Mouse (Mus musculus): ENCODE measurements around the gene Dnal4.

The Dnal4 gene

DNA sequence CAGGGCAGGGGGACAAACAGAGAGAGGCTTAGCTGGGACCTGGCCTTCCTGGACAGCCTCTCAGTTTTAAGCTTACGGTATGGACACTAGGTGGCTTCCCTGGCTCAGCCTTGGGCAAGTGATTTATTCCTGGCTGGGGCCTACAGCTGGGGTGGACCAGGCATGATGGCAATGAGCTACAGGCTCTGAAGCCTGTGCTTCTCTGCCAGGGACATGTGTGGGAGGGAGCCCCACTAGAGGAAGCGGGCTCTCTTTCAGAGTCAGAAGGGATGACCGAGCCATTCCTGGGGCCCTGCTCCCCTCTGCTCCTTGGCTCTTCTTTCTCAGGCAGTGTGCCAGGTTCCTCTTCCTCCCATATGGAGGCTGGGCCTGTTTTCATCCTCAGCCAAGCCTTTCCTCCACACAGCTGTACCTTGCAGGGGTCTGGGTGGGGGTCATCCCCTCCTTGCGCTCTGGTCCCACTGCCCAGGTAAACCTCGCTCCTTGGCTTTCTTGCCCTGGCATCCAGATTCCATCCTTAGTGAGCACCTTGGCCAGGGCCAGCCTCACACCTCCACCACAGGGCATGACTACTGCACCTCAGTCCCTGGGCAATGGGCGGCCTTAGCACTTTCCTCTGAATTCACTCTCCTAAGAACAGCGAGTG is 13.9 kb downstream of the Dnal4 start:
- no peak for DNase-seq (ENCODE audit: low spot score in 2 of 2)

GRCm38 (mm10) chr15:79763001-79763400 is 14.6 kb downstream of the Dnal4 start:
- DNase-seq (ENCODE audit: low spot score in 2 of 2), result no peak

- peak in 1 of 2 experiments; percentile 60 for DNase-seq (ENCODE audit: low spot score in 2 of 2)
These were observed 16.7 kb downstream of the Dnal4 start for GRCm38 (mm10) chr15:79760956-79761355.

DNA sequence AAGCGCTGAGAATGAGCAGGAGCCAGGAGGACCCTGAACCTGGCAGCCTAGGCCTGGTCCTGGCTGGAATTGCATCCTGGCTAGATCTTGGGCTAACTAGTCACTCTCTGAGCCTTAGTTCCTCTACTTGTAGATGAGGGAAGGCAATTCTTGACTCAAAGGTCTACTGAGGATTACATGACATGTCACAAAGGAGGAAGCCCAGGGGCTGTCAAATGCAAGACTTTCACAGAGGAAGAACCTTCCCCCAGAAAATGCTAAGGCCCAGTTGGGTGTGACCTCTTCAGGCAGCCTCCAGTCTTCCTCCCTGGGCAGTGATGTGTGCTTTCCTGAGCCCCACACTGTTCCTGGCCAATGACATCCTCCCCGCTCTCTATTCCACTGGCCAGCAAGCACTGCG is 20.5 kb downstream of the Dnal4 start:
- DNase-seq (ENCODE audit: low spot score in 2 of 2), result no peak

DNA sequence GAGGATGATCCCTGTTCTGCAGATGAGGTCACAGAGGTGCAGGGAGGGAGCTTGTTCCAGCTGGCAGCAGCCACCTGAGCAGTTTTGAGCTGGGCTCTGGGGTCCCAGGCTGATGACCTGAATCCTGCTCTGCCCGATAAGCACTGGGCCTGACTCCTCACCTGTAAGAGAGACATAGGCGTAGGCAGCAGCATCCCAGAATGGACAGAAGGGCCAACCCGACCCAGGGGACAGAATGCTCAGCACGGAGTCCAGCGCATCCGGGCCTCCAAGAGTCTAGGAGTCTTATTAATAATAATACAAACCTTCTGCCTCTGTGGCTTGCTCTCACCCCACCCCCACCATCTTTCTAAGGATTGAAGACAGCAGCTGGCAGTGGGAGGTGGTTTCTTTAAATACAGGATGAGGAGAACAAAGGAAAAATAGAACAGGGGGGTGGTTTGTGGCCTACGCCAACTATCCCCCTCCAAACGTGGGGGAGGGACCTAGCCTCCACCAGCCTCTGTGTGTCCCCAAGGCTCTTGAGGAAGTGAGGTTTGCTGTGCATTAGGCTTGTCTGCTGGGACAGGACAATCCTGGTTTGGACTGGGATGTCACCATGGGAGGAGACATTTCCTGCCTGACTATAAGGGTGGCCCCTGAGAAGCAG is 21.5 kb downstream of the Dnal4 start:
- DNase-seq (ENCODE audit: low spot score in 2 of 2), result peak in 1 of 2 experiments; percentile 69

- no peak for DNase-seq (ENCODE audit: low spot score in 2 of 2)
These were observed 22.5 kb downstream of the Dnal4 start for GRCm38 (mm10) chr15:79755176-79755575.

DNA sequence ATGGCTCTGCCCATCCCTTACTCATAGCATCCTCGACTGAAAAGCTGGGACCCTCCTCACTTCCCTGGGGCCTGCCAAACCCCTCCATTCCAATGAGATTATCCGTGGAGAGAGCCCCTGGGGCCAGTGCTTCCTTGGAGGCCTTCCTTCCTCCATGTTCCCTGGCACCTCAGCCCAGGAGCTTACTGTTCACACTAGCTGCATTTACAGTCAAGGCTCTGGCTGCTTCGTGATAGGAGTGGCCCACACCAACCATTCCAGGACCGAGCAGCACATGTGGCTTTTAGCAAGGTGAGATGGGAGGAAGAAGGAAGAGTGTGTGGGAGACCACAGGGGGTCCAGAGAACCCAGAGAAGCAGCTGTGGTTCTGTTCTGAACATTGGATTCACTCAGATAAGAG is 23.8 kb downstream of the Dnal4 start:
- DNase-seq (ENCODE audit: low spot score in 2 of 2), result no peak

DNA sequence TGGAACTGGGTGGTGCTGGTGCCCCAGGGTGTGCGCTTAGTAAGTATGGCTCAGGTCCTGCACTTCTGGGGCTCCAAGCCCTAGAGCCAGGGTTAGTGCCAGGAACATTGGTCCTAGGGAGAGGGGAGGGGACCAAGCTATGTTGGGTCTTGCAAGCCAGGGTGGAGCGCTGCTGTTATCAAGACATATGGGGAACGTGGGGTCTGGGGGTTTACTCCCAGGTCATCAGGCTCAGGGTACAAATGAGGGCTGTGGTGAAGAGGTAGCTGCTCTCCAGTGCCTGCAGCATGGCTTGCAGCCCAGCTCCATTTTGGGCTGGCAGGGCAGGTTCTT is 24.3 kb downstream of the Dnal4 start:
- DNase-seq (ENCODE audit: low spot score in 2 of 2), result no peak

DNA sequence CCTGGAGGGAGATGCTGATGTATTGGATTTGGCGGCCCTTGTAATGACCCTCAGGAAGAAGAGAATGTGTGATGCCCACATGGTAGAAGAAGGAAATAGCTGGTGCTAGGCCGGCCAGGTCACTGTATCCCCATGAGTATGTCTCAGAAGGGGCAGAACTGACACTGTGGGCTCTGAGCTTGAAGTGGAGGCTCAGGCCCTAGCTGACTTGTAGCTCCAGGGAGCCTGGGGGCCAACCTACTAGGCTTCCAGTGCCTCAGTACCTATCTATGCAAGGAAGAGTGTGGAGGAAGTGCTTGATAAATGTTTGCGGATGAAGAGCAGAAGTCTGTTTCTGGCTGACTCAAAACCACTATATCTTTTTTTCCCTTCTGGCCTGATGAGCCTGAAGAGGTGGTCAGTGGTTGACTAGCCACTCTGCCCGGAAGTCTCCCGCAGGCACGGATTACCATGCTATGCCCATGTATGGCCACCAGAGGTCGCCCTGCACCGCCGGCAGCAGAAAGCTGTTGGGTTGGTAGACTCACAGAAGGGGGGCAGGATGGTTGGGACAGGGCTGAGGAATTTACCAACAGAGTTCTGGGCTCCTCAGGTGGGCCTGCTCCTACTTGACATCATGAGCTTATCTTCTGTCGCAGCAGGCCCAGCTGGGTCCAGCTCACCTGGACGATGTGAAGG is 24.8 kb downstream of the Dnal4 start:
- DNase-seq (ENCODE audit: low spot score in 2 of 2), result peak; percentile 81 to 85

DNA sequence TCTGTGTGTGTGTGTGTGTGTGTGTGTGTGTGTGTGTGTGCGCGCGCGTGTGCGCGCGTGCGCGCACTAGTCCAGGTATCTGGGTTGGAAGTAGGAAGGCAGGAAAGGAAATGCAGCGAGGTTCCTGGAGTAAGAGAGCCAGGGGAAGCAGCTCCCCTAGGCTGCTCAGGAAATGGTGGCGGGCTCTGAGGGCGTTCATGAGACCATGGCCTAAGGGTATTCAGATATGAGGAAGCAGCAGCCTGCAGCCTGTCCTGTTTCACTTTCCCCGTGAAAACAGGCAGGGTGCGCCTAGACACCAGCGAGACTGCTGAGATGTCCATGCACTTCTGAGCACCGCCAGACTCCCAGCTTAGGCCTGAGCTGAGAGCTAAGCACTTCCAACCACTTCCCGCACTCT is 25.9 kb downstream of the Dnal4 start:
- no peak for DNase-seq (ENCODE audit: low spot score in 2 of 2)

- DNase-seq (ENCODE audit: low spot score in 2 of 2), result no peak
These were observed 27.4 kb downstream of the Dnal4 start for GRCm38 (mm10) chr15:79750266-79750665.

- no peak for DNase-seq (ENCODE audit: low spot score in 2 of 2)
These were observed 28.5 kb downstream of the Dnal4 start for GRCm38 (mm10) chr15:79749162-79749561.

DNA sequence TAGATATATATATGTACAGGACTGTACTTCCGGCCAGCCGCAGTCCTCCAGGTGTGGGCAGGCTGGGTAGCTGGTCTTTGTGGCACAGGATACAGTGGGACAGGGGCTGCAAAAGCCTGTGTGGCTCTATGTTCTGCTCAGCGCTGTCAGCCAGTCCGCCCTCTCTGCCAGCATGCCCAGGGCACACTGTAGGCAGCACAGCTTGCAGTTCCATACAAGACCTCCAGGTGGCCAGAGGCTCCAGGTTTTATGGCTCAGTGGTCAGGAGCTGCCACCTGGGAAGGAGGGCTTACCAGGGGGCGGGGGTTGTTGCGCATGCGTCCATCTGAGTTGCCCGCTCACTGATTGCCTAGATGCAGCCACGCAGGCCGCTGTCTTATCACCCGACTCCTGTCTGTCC is 29.7 kb downstream of the Dnal4 start:
- no peak for DNase-seq (ENCODE audit: low spot score in 2 of 2)

DNA sequence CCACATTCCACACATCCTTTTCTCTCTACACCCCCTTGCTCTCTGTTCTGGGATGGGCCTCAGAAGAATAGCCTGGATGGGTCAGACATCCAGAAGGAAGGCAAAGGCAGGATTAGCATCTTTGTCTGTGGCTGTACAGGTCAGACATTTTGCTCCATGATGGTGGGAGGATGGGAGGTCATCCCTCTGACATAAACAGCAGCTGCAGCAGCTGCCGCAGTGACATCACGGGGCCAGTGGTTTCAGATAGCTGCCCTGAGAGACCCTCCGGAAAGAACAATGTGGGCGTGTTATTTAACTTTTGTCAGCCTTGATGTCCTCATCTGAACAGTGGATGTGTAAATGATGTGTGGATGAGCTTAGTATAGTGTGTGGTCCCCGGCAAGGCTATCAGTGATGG is 31.8 kb downstream of the Dnal4 start:
- DNase-seq (ENCODE audit: low spot score in 2 of 2), result no peak

- DNase-seq (ENCODE audit: low spot score in 2 of 2), result no peak
These were observed 32.3 kb downstream of the Dnal4 start for GRCm38 (mm10) chr15:79745312-79745711.

DNA sequence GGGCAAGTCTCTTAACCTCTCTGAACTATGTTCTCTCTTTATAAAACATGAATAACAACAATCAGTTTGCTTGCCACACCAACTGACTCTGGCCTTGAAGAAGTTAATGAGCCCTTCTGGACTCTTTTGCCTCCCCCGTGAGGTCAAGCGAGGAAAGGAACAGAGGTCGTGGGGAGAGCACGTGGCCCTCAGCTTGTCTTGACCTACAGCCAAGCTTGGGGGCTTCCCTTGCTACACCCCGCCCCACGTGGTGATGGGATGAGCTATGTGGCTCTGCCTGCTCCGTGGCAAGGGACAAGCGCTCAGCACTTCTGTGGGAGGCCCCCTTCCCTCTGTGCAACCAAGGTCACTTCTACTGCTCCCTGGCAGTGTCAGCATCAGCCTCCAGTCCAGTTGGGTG is 32.9 kb downstream of the Dnal4 start:
- no peak for DNase-seq (ENCODE audit: low spot score in 2 of 2)

GRCm38 (mm10) chr15:79744001-79744400 is 33.6 kb downstream of the Dnal4 start:
- DNase-seq (ENCODE audit: low spot score in 2 of 2), result no peak

DNA sequence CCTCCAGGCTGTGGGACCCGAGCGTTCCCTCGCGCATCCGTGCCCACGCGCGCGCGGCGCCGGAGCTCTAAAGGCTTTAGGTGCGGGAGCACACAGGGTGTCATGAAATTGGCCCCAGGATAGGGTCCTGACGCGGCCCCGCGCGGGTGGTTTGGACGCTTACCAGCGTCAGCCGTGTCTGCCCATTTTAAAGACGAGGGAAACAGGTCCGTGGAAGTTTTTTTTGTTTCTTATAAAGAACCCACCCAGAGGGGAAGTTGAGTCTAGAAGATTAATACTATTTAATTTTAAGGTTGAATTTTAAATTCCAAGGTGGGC is 35.0 kb downstream of the Dnal4 start:
- DNase-seq (ENCODE audit: low spot score in 2 of 2), result no peak

DNA sequence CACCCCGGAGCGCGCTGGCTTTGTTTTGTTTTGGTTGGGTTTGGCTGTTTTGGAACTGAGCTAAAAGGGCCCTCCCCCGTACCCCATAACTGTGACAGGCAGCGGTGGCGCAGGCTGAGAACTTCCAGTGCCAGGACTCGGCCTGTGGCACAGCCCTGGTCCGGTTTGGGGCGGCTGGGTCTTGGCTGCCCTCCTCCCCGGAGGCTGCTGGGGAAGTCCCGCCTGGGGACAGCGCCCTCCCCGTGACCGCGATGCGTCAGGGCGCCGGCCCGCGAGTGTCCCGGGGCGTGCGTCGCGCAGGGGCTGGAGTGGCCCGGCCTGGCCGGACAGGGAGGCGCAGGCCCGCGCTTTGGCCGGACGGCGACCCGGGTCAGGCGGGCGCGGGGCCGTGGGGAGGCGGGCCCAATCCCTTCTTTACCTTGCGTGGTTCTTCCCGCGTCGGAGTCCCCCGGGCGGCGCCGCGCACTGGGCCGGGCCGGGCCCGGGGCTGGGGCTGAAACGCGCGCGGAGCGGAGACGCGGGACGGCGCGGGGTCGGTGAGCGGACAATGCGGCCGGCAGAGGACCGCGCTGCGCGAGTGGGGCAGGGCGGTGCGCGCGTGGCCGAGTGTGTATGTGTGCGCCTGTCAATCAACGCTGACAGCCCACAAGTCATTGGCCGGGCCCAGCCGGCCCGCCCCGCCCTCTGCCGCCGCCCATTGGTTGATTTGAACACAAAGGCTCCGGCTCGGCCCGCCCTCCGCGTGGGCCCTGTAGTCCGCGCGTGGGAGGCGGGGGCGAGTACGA is 35.5 kb downstream of the Dnal4 start, which contains the start of gene Sun2:
Gene Sun2, minus strand, starts transcription at position 616 of the 785 bp plus-strand sequence.
- peak; percentile 90 to 94 for DNase-seq (ENCODE audit: low spot score in 2 of 2)

DNA sequence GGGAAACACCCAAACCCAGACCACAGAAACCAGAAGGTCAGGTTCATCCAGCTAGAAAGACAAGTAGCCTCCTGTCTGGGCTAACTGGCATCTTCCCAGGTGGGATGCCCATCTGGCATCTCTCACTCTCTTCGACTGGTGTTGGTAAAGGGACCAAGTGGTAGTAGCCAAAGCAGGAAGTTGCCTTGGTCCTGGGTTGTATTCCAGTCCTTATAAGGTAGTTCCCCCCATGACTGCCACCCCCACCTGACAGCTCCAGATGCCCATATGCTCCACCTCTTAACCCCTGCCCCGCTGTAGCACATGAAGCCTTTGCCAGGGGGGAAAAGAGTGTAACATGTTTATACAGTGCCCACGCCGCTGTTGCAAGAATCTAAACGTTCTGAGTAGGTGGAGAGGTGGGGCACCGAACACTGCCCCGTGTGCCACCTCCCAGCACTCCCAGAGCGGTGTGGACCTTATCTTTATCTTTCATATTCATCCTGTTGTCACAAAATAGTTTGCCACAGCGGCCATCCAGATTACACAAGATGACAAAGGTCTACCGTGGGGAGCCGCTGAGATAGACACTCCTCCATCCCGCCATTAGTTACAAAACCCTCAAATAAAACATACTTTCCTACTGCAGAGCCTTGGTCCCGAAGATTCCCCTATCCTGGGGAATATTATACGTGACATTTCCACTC is 36.3 kb downstream of the Dnal4 start:
- DNase-seq (ENCODE audit: low spot score in 2 of 2), result no peak

DNA sequence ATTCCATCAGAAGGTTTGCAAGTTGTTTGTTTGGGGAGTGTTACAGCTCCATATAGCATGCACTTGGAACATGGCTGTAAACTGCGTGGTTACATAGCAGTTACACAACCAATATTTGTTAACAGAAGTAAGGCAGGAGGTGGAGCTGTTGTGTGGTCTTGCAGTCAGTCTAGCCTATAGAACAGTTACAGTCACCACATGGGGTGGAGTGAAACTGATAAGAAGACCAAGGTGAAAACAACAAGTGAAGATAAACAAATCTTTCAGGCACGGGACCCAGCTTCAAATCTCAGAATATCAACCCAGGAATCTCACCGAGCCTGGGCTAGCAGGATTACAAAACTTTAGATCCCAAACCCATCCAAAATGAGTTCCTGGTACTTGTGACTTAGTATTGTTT is 36.9 kb downstream of the Dnal4 start:
- DNase-seq (ENCODE audit: low spot score in 2 of 2), result no peak

GRCm38 (mm10) chr15:79734311-79734710 is 43.3 kb downstream of the Dnal4 start:
- no peak for DNase-seq (ENCODE audit: low spot score in 2 of 2)
